Mouse (Mus musculus): ENCODE results near the gene Ccdc47.
"Not testable (repeated sequence)": the region's sequence is repeated elsewhere in the genome, so short reads cannot be mapped to it uniquely, and the experiment has no call there.

Gene Ccdc47

DNA sequence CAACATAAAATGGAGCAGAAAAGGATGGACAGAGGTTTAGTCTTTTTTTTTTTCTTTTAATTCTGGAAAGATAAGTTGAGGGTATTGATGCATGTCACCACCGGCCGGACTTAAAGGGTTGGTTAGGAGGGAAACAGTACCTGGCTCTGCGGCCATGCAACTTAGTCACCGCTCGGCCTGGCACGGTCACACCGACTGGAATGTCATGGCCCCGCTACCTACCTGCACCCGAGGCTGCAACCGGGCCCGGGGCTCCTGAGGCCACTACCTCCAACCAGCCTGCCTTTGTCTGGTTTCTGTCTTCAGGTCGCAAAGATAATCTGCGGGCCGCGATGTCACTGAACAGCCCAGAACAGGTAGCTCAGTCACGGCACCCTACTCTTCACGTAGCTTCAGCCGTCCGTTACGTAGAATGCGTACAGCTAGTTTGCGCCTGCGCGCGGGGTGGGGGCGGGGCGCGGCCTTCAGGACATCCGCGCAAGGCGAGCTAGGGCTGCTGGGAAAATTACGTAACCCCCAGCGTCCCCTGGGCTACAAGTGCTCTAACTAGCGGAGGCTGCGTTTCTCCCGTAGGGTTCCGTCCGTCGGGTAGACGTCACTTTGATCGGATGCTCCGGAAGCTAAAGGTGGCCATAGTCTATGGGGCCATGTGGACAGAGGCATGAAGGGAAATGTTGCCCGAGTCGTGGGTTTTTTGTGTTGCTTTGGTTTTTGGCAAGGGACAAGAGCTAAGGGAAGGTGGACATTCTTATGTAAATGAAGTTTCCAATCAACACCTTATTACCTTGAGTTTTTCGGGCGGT lies at the start of gene Ccdc47:
TSS of gene Ccdc47 (minus strand) at position 418 of the 803 bp plus-strand sequence.
- peak; percentile 99 for DNase-seq

DNA sequence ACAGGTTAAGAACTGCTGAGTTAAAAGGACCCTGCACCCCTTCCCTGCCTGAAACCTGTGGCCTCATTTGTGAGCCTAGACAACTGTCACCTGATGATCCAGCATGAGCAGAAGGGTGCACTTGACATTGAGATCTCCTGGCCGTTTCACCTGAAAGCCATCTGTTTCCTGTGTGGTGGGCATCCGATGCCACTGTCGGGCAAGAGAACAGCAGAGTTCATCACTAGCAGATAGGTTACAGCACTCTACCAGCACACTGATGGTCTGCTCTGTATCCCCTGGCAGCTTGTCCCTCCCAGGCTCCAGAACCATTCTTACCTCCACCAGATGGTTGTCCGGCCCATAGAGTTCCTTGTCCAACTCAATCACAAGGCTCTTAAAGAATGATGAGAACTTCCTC lies 49.4 kb upstream of the Ccdc47 start:
- DNase-seq: no peak

DNA sequence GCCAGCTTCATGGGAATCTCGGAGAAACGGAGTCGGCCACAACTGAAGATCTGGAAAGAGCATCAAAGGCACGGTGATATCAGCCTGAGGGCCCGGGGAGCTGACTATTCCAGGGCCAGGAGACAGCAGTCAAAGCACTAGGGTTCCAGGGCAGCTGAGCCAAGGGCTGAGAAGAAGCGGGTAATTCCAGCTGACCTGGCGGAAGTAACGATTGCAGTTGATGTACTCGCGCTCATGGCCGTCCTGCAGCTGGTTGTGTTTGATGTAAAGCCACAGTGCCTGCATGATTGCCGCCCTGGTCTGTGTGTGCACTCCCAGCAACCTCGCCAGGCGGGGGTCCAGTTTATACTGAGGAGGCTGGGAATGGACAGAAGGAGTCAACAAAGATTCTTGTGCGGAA lies 48.8 kb upstream of the Ccdc47 start:
- no peak for DNase-seq

DNA sequence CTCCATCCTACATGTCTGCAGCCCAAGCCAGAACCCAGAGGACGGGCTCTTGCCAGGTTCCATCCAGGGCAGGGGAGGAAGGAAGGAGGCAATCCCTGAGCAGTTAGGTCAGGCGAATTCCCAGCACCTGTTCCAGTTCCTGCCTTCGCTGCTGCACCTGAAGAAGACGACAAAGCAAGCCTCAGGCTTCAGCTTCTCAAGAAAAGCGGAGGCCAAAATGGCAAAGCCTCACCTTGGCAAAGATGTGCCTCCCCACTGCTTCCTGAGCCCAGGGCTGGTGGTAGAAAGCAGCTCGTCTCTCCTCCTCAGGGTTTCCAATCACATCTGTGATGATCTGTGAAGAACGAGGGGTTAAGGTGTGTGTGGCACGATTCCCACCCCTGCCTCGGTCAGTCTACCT lies 47.8 kb upstream of the Ccdc47 start:
- DNase-seq: no peak

DNA sequence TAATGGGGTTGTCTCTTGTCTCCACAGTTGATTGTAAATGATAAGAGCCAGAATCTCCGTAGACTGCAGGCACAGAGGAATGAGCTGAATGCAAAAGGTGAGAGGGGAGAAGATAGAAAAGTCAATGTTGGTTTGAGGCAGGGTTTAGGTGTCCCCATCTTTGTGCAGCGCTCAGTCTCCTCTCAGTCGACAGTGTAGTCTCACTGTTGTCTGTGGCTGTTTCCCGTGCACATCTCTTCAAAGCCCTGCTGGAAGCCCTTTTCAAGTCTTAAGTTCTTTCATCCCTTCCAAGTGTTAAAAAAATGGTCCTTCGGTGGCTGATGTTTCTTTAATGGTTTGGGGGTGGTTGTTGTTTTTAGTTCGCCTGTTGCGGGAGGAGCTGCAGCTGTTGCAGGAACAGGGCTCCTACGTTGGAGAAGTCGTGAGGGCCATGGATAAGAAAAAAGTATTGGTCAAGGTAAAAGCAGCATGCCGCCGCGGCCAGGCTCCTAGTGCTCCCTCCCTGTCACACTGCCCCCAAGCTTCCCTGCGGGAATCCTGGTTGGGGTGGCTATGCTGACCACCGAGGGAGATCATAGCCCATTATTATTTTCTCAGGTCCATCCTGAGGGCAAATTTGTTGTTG lies 44.8 kb upstream of the Ccdc47 start:
- no peak for DNase-seq

DNA sequence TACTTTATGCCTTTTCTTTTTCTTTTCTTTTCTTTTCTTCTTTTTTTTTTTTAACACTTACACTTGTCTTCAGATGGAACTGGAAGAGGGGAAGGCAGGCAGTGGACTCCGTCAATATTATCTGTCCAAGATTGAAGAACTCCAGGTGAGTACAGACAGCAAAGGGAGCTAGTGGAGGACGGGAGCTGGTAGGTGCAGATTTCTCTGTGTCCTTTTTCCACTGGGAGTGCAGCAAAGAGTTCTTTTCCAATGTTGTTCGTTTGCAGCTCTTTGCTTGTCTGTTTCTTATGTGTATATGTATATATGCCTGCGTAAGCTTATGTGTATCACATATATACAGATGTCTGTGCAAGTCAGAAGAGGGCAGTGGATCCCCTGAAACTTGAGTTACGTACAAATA lies 40.6 kb upstream of the Ccdc47 start:
- no peak for DNase-seq

DNA sequence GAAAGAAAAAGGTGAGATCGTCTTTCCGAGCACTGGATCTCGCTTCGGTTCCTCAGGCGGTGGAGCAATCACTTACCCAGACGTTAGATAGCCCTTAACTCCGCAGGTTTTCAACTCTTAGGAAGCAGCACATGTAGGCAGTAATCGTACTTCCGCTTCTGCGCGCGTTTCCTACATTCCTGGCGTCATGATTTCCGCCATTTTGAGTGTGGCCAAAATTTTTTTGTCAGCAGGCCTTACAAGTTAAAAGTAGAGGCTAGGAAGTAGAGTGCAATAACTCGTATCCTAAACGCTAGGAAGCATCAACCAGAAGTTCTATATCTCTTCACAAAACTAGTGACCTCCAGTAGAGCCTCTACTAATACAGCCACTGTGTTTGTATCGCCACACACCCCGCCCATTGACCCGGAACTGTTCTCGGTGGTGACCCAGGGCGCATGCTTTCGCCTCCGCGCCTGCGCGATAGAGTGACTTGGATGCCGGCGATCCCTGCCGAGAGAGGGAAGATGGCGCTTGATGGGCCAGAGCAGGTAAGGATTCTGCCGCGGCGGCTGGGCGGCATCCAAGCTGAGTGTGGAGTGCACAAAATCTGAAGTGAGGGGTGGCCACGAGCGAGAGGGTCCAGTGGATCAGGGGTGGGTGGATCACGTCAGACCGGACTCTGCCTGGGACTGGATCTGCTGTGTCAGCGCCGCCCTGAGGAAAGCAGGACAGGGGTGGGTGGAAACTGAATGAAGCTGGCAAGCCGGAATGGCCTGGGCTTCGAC lies 39.7 kb upstream of the Ccdc47 start, which contains the start of the genes Ftsj3 and Psmc5:
TSS of gene Ftsj3 (minus strand) at position 395 of the 767 bp plus-strand sequence.
TSS of gene Psmc5 (plus strand) at position 470 of the 767 bp plus-strand sequence.
- peak; percentile 98 for DNase-seq

DNA sequence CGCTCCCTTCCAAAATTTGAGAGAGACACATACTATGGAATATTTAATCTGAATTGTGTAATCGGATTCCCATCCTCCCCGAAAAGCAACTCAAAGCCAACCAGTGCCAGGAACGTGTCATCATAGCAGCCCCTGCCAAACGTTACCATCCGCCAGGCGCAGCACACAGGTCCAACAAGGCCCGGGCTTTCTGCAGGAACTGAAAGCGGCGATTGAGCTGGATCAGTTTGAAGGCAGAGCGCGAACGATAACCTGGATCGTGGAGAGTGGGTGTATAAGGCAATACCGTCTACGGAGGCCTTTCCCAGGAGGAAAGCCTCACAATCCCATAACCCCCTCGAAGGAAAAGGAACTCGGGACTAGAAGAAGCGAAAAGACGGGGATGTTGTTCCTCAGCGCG lies 39.0 kb upstream of the Ccdc47 start:
- no peak for DNase-seq

DNA sequence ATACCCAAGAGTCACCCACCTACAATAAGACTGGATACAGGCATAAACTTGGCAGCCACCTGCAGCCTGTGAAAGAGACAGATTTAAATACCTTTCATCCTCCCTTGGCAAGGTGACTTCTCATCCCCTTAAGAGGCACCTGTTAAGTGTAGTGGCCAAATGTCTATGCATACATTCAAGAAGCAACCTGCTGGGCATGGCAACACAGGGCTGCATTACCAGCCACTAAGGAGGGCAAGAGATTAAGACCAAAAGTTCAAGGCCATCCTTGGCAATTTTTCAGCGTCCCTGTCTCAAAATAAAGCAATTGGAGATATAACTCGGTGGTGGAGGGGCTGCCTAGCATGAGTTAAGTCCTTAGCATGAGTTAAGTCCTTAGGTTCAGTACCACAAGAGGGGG lies 38.6 kb upstream of the Ccdc47 start:
- DNase-seq: no peak

DNA sequence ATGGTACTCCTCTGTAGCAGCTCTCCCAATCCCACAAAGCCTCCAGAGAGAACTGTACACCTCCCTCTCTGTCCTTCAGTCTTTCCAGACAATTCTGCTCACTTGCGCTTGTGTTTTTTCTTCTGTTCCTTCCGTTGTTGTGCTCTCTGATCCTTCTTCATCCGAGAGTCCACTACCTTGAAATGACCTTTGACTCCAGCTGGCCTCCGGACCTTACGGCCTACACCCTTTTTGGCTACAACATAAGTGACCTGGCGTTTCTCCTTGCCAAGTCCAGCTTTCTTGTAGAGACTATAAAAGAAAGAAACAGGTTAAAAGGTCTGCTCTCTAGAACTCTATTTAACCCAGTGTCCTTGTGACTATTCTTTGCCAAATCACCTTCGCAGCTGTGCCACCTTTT lies 33.2 kb upstream of the Ccdc47 start:
- no peak for DNase-seq

DNA sequence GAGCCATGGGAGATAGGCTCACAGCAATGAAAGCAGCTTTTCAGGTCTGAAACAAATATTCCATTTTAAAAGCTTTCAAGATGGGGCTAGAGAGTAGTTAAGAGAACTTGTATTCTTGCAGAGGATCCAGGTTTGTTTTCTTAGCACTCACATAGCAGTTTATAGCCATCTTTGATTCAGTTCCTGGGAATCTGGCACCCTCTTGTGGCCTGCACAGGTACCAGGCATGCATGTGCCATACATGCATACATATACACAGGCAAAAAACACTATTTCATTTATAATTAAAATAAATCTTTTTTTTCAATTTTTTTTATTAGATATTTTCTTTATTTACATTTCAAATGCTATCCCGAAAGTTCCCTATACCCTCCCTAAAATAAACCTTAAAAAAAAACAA lies 30.7 kb upstream of the Ccdc47 start:
- DNase-seq: peak; percentile 26

DNA sequence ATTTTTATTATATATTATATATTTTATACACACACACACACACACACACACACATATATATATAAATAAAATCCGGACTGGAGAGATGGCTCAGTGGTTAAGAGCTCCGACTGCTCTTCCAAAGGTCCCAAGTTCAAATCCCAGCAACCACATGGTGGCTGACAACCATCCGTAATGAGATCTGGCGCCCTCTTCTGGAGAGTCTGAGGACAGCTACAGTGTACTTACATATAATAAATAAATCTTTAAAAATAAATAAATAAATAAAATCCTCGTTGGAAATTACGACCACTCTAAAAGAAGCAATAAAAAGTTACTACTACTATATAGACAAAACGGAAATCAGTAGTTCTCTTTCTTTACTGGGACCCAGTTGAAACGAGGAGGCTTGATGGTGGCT lies 17.8 kb upstream of the Ccdc47 start:
- not testable (repeated sequence) for DNase-seq

DNA sequence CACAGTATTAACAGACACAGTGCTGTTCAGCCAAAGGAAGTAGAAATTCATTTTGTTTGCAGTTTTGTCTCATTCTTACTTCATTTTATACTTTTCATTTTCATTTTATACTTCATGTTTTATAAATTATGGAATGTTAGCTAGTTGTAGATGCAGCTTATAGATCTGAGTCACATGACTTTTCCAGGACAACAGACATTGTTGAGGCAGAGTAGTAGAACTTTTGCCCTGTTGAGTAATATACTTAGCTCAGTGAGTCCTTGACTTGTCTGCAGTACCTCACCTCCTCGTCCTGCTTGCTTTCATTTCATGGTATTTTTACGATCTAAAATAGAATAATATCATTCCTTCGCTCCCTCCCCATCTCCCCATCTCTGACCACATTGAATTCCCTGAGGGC lies 4.5 kb upstream of the Ccdc47 start:
- DNase-seq: no peak

DNA sequence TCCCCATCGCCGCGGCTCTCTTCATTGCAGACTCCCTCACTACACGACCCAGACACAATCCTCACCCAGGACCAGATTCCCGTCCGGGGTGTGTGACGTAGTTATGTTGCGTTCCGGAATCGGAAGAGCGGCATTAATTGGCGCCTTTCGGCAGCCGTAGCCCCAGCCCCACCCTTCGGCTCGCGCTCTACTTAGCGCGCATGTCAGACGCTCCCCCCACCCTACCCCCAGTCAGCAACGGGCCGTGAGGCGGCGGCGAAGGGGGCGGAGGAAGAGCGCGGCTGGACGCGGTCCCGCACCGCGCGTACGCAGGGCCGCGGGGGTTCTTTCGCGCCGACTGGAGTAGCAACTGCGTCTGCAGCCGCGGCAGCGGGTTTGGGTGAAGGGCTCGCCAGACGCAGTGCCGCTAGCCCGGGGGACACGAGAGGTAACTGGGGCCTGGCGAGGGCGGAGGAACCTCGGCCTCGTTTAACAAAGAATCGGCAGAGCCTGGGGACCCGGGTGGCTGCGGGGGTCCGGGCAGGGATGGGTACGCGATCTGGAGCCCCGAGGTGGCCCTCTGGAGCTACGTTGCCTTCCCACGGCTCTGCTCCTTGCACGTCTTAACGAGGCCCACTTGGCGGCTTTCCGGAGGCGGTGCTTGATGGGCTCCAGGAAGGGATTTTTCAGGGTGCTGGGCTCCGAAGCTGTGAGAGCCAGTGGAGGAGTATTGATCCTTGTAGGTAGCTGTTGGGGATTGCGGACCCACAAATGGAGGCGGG lies 766 bp upstream of the Ccdc47 start, which contains the start of gene Ddx42:
TSS of gene Ddx42 (plus strand) at position 197 of the 761 bp plus-strand sequence.
- peak; percentile 97 for DNase-seq

DNA sequence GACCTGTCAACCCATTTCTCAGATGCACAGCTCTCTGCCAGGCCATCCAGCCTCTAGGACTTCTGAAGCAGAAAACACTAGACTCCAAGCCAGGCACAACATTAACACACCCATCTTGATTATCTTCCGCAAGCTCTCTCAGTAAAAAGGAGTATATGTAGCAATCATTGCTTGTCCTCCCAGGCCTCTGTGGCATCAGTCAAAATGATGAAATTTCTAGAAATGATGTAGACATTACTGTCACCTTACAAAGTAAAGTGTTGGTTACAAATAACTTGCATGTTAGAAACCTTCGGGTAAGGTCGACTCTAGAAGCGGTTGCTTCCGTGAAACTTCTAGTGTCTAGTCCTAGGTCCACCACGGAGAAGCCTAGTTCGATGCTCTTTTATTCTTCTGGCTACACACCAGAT lies 689 bp downstream of the Ccdc47 start:
- no peak for DNase-seq

DNA sequence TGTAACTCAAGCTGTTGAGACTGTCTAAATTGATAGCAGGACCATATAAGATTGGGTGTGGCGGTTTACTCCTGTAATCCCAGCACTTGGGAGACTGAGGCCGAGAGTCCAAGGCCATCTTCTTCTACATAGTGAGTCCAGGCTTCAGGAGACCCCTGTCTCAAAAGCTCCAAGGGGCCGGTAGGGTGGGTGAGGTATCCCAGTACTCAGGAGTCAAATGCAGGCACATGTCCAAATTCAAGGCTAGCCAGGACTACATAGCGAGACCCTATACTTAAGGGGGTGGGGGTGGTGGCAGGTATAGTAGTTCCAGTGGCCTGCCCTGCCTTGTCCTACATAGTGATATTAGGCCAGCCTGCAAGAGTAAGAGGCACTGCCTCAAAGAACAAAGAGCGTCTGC lies 1.3 kb downstream of the Ccdc47 start:
- no peak for DNase-seq

DNA sequence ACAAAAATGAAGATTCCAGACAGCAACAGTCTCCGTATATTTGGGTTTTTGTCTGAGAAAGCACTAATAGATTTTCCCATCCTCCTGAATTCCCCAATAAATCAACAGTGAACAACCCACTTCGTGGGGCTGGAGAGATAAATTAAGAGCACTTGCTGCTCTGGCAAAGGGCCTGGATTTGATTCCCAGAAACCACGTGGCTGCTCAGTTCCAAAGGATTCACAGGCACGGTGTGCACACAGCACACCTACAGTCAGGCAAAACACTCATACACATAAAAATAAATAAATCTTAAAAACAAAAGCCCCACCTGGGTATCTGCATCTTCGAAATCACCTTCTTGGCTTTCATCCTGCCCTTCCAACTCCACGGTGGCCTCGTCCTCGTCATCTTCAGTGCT lies 3.4 kb downstream of the Ccdc47 start:
- no peak for DNase-seq

DNA sequence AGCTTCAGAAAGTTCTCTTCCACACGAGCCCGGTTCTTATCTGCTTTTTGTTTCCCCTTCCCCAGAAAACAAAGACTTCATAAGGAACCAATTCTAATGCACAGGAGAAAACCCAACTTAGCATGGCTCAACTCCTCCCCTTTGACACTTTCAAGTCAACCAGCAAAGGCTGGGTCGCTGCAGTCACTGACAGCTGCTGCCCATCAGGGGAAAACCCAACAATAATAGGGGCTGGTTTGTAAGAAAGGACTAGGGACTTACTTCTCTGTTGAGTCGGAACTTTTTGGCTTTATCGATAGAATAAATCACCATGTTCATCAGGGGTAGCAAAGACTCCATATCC lies 14.1 kb downstream of the Ccdc47 start, which contains the start of gene Strada:
TSS of gene Strada (minus strand) at position 46 of the 343 bp plus-strand sequence.
- DNase-seq: no peak

DNA sequence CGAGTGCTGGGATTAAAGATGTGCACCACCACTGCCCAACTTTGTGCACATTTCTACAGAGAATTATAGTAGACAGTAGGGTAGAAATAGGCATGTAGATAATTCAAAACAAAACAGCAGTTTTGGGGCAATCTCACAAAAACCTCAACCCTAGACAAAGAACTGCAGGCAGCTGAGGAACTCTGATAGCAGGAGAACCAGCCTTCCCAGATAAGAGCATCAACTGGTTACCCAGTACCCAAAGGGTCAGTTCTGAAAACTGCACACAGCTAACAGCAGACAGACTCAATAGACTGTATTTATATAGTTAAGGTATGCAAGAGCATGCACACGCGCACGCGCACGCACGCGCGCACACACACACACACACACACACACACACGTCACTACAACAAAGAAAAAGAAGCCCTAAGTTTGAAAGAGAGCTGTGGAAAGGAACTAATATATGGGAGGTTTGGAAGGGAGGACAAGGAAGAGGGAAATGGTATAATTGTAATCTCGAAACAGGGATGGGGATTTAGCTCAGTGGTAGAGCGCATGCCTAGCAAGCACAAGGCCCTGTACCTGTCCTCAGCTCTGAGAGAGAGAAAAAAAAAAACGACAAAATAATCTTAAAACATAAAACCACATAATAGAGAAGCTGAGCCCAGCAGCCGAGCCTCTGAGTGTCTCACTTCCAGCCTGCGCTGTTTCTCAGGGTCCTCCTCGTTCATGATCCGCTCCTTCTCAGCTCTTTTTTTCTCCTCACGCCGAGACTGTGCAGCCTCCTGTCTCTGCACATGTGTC lies 14.6 kb downstream of the Ccdc47 start:
- DNase-seq: no peak

DNA sequence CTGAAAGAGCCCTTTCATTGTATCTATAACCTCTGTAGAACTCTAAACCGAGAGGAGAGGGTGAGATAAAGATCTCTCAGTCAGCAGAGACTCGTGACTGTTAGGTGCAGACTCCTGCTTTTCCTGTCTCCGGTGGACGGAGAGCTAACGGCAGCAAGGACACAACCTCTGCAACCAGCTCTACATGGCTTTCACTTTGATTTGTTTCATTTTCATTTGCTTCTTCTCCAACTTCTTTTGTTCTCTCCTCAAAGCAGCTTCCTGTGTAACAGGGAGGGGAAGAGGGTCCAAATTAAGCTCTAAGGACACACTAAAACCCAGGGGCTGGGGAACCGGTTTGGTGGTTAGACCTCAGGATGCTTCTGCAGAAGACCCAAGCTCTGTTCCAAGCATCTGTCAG lies 15.4 kb downstream of the Ccdc47 start:
- DNase-seq: no peak

DNA sequence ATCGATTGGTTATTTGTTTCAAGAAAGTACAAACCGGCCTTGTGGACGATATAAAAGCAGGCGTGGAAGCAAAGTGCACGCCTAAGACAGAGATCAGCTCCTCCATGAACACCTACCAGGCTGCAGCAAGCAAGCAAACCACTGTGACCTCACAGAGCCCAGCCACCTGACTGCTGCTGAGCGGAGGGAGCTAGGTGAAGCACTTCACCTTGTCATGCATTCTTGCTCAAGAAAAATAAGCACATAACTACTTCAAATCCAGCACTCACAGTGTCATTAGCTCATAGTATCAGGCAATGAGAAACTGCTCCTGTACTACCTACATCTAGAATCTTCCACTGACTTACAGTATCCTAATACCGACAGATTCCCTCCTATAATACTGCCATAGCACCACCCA lies 16.1 kb downstream of the Ccdc47 start:
- DNase-seq: not testable (repeated sequence)

DNA sequence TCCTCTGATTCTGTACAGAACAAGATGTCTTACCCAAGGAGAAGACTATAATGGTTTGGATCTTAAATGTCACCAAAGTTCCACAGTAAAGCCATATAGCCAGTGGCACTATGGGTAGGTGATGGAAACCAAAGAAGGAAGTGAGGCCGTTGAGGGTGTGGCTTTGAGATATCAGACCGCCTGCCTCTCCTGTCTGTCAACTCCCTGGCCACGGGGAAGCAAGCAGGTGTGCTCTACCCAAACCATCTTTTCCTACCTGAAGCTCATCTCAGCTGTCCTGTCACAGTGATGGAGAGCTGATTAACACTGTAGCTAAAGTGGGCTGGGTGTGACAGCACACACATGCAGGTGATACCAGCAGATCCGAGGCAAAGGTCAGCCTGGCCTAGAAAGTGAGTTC lies 17.9 kb downstream of the Ccdc47 start:
- no peak for DNase-seq

Measured in embryo, embryonic 11 days (tissue).